Mouse (Mus musculus) forebrain, postnatal 0 days (tissue): ENCODE data around the gene Cdhr3. TPM values are rescaled to one million over a fixed set of nuclear protein-coding genes. Genes with fewer than 3 reads are reported as not detected.

Experiments used
- ATAC-seq: fragments of 200-750 bp; cut with Nextera tagmentation; 2 replicates; pipeline ENCODE4 v1.8.0; 2017; ENCODE audit warnings: mild to moderate bottlenecking, moderate library complexity
- DNase-seq: peaks from one replicate; pipeline ENCODE4 v3.0.0-alpha.2; 2015
- H3K27ac ChIP-seq: fragments of 300-500 bp; sonication (generic); 2 replicates; pipeline ENCODE4 v1.5.1; 2014; ENCODE audit warnings: low read depth, mild to moderate bottlenecking, antibody characterized with exemption, low read length, moderate library complexity, mixed read lengths
- H3K27me3 ChIP-seq: fragments of 300-500 bp; sonication (generic); 2 replicates; pipeline ENCODE4 v1.6.1; 2014; ENCODE audit warnings: mild to moderate bottlenecking, low read length, mixed read lengths; ENCODE audit not compliant: insufficient read depth
- H3K36me3 ChIP-seq: fragments of 300-500 bp; sonication (generic); 2 replicates; pipeline ENCODE4 v1.6.1; 2014; ENCODE audit warnings: mild to moderate bottlenecking, moderate library complexity; ENCODE audit not compliant: insufficient read depth
- H3K4me1 ChIP-seq: fragments of 300-500 bp; sonication (generic); 2 replicates; pipeline ENCODE4 v1.6.1; 2014; ENCODE audit warnings: antibody characterized with exemption; ENCODE audit not compliant: insufficient read depth
- H3K4me2 ChIP-seq: fragments of 300-500 bp; sonication (generic); 2 replicates; pipeline ENCODE4 v1.6.1; 2014; ENCODE audit warnings: low read depth, mild to moderate bottlenecking, moderate library complexity
- H3K4me3 ChIP-seq: fragments of 300-500 bp; sonication (generic); 2 replicates; pipeline ENCODE4 v1.5.1; 2014; ENCODE audit warnings: low read depth, low read length, mixed read lengths
- H3K9ac ChIP-seq: fragments of 300-500 bp; sonication (generic); 2 replicates; pipeline ENCODE4 v1.6.1; 2014; ENCODE audit warnings: mild to moderate bottlenecking
- H3K9me3 ChIP-seq: fragments of 300-500 bp; sonication (generic); 2 replicates; pipeline ENCODE4 v1.6.1; 2016; ENCODE audit warnings: low read length
- CTCF ChIP-seq: sonication (generic); IDR thresholded peaks from 2 replicates; pipeline ENCODE4 v1.5.1; 2016; ENCODE audit warnings: antibody characterized with exemption, control low read depth, low read depth
- WGBS: fragments of 180-500 bp; shearing (Covaris S2); extraction: QIAGEN DNeasy Blood & Tissue Kit; methylation state at CpG from one replicate; pipeline ENCODE4 v1.1.7; 2014; 5-methylcytosine and 5-hydroxymethylcytosine counted together
- polyA plus RNA-seq: library from polyadenylated mRNA; unstranded; fragments of >200 nt; fragmentation: Nextera tagmentation; extraction: Ambion mirVana; gene quantifications from 2 replicates; pipeline ENCODE4 v1.2.1, GENCODE M21; 2015
- total RNA-seq: library from RNA; depleted of rRNA; stranded (reverse); fragments of >200 nt; gene quantifications from 2 replicates; pipeline ENCODE4 v1.2.3, GENCODE M21; 2014

Cdhr3 gene
- total and polyA plus RNA-seq, 2 experiments from 2014 or later: 0.81 to 0.85 TPM

- no peak for TF ChIP-seq CTCF
- no peaks in the 10 kb centered on the region for H3K27me3 ChIP-seq
- no peaks in the 10 kb centered on the region for H3K4me1 ChIP-seq
- no peaks in the 10 kb centered on the region for H3K36me3 ChIP-seq
- DNase-seq (no peak), ATAC-seq (no peak)
- no peak overlapping the region for H3K4me2 ChIP-seq
- no peak overlapping the region for H3K27ac ChIP-seq
- no peaks in the 10 kb centered on the region for H3K9me3 ChIP-seq
- H3K9ac ChIP-seq: no peak overlapping the region
- WGBS: 80% methylated on average over 2 of the region's 2 CpGs
- no peak overlapping the region for H3K4me3 ChIP-seq
Measured at GRCm38 (mm10) chr12:33128121-33128520, 35.4 kb upstream of the Cdhr3 start.

GRCm38 (mm10) chr12:33126243-33126642, 33.6 kb upstream of the Cdhr3 start:
- H3K4me1 ChIP-seq: no peaks in the 10 kb centered on the region

GRCm38 (mm10) chr12:33125594-33126227, 33.0 kb upstream of the Cdhr3 start:
- no peaks in the 10 kb centered on the region for H3K36me3 ChIP-seq
- H3K9ac ChIP-seq: no peak overlapping the region
- H3K27me3 ChIP-seq: no peaks in the 10 kb centered on the region
- H3K27ac ChIP-seq: no peak overlapping the region
- ATAC-seq (peak; percentile 23), DNase-seq (peak; percentile 63)
- WGBS: 59% methylated on average over 9 of the region's 9 CpGs
- no peaks in the 10 kb centered on the region for H3K4me1 ChIP-seq
- no peak for TF ChIP-seq CTCF
- H3K9me3 ChIP-seq: no peaks in the 10 kb centered on the region
- H3K4me2 ChIP-seq: no peak overlapping the region
- no peak overlapping the region for H3K4me3 ChIP-seq

More at GRCm38 (mm10) chr12:33126243-33126642, 33.6 kb upstream of the Cdhr3 start:
- no peak overlapping the region for H3K27ac ChIP-seq
- no peak for TF ChIP-seq CTCF
- H3K9me3 ChIP-seq: no peaks in the 10 kb centered on the region
- ATAC-seq (no peak), DNase-seq (no peak)
- no peaks in the 10 kb centered on the region for H3K27me3 ChIP-seq
- H3K4me2 ChIP-seq: no peak overlapping the region
- no peaks in the 10 kb centered on the region for H3K36me3 ChIP-seq
- no peak overlapping the region for H3K4me3 ChIP-seq
- H3K9ac ChIP-seq: no peak overlapping the region

- H3K9ac ChIP-seq: no peak overlapping the region
- 37% methylated on average over 15 of the region's 15 CpGs for WGBS
- DNase-seq: no peak
- H3K4me2 ChIP-seq: no peak overlapping the region
- no peak for TF ChIP-seq CTCF
- no peaks in the 10 kb centered on the region for H3K4me1 ChIP-seq
- ATAC-seq: no peak
- no peaks in the 10 kb centered on the region for H3K27me3 ChIP-seq
- H3K9me3 ChIP-seq: no peaks in the 10 kb centered on the region
- no peak overlapping the region for H3K27ac ChIP-seq
- no peaks in the 10 kb centered on the region for H3K36me3 ChIP-seq
- no peak overlapping the region for H3K4me3 ChIP-seq
Measured at GRCm38 (mm10) chr12:33118624-33119301, 26.1 kb upstream of the Cdhr3 start.

GRCm38 (mm10) chr12:33110894-33111471, 18.3 kb upstream of the Cdhr3 start:
- Histone ChIP-seq H3K27me3 (no peaks in the 10 kb centered on the region), H3K9me3 (no peaks in the 10 kb centered on the region), H3K36me3 (no peaks in the 10 kb centered on the region), H3K4me1 (peaks cover 10% of the 10 kb centered on the region; the same call in 1 of the 2 replicates), H3K4me3 (no peak overlapping the region), H3K27ac (no peak overlapping the region), H3K9ac (no peak overlapping the region), H3K4me2 (no peak overlapping the region)
- ATAC-seq (peak; percentile 65), DNase-seq (peak; percentile 59)
- WGBS: 12% methylated on average over 14 of the region's 14 CpGs
- no peak for TF ChIP-seq CTCF

GRCm38 (mm10) chr12:33109531-33109930, 16.9 kb upstream of the Cdhr3 start:
- peak; percentile 73 for ATAC-seq
- Histone ChIP-seq H3K27ac (no peak overlapping the region), H3K36me3 (no peaks in the 10 kb centered on the region), H3K4me2 (no peak overlapping the region), H3K4me3 (no peak overlapping the region), H3K9ac (no peak overlapping the region), H3K9me3 (no peaks in the 10 kb centered on the region), H3K27me3 (no peaks in the 10 kb centered on the region), H3K4me1 (peaks cover 10% of the 10 kb centered on the region; the same call in 1 of the 2 replicates)
- peak; percentile 53 for DNase-seq
- peak; percentile 75 for TF ChIP-seq CTCF
